Mouse (Mus musculus): Measurements from ENCODE around the gene Nfyc. TPM values are rescaled to one million over a fixed set of nuclear protein-coding genes. Genes with fewer than 3 reads are reported as not detected.
A peak's percentile ranks its signal among the peaks of the same experiment; 100 is the strongest.

Gene Nfyc
- polyA plus RNA-seq, 1 experiment from 2014 or later: 110 TPM

DNA sequence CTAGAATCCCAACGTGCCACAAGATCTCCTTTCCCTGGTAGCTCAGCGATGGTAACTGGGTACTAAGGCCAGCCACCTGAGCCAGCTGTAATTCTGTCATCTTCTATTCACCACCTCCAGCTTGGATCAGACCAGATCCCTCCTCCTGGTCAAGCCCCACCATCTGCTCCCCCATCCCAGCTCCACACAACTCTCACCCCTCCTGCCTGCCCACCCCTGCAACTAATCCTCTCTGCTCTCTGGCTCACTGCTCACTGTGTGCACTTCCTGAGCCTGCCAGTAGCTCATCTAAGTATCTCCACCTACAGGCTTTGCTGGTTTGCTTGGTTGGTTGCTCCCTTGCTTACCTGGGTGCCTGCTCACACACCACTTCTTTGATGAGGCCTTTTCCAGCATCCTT, 109.8 kb downstream of the Nfyc start:
- Histone ChIP-seq H3K4me1 (peaks cover 2% of the 10 kb centered on the region), H3K9ac (no peak overlapping the region), H3K27me3 (peaks cover 22% of the 10 kb centered on the region), H3K4me3 (replicated peaks) (no peak overlapping the region), H3K36me3 (replicated peaks) (no peaks in the 10 kb centered on the region), H3K9me3 (no peaks in the 10 kb centered on the region), H3K4me2 (no peak overlapping the region), H3K27ac (no peak overlapping the region)
- no peak for ATAC-seq (ENCODE audit: low FRiP score)
- 69% methylated on average over 2 of the region's 2 CpGs for WGBS

- H3K27me3 ChIP-seq: peaks cover 32% of the 10 kb centered on the region
- H3K9ac ChIP-seq: no peak overlapping the region
- ATAC-seq (ENCODE audit: low FRiP score): no peak
- H3K4me3 ChIP-seq (replicated peaks): no peak overlapping the region
- H3K4me2 ChIP-seq: no peak overlapping the region
- no peaks in the 10 kb centered on the region for H3K9me3 ChIP-seq
- 55% methylated on average over 5 of the region's 5 CpGs for WGBS
- H3K36me3 ChIP-seq (replicated peaks): no peaks in the 10 kb centered on the region
- no peak overlapping the region for H3K27ac ChIP-seq
- peaks cover 15% of the 10 kb centered on the region for H3K4me1 ChIP-seq
These were observed 112.2 kb downstream of the Nfyc start for GRCm38 (mm10) chr4:120719152-120719551.

DNA sequence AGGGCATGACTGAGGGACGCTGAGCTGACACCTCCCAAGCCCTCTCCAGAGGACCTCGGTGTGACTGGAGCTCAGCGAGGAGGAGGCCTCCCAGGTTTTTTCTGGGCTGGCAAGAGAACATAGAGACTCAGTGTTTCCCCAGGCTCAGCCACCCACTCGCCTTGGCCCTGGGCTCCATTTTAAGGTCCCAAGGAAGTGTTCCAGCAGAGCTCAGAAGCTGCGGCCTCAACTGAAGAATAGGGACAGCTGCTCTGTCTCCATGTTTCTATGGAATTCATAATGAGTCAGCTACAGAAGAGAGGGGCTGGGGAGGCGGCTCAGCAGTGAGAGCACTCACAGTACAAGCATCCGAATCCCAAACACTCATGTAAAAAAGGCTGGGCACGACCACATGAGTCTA, 113.8 kb downstream of the Nfyc start:
- H3K9me3 ChIP-seq: no peaks in the 10 kb centered on the region
- ATAC-seq (ENCODE audit: low FRiP score): no peak
- H3K27me3 ChIP-seq: peaks cover 32% of the 10 kb centered on the region
- no peak overlapping the region for H3K4me3 ChIP-seq (replicated peaks)
- no peak overlapping the region for H3K9ac ChIP-seq
- H3K36me3 ChIP-seq (replicated peaks): no peaks in the 10 kb centered on the region
- peaks cover 20% of the 10 kb centered on the region for H3K4me1 ChIP-seq
- H3K4me2 ChIP-seq: no peak overlapping the region
- no peak overlapping the region for H3K27ac ChIP-seq
- WGBS: 74% methylated on average over 8 of the region's 8 CpGs

GRCm38 (mm10) chr4:120716765-120717164, 114.6 kb downstream of the Nfyc start:
- WGBS: 24% methylated on average over 12 of the region's 12 CpGs
- ATAC-seq (ENCODE audit: low FRiP score): no peak
- no peak overlapping the region for H3K9ac ChIP-seq

DNA sequence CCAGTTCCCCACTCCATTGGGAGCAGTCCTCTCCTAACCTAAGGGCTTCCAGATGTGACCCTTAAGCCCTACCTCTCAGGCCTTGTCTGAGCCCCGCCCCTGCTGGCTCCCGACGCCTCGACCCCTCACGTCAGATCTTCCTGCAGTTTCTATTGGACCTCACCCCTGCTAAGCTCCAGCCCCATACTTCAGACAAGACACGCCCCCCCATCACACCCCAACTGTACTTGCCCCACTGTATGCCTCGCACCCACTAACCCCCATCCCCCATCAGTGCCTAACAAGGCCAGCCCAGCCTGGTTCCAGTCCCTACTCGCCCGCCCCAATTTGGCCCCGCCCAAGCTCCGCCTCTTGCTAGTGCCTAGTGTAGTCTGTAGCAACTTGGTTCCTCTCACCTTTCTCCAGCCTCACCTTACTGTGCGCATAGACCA, 115.2 kb downstream of the Nfyc start:
- WGBS: under 1% methylated on average over 12 of the region's 12 CpGs
- Histone ChIP-seq H3K27ac (no peak overlapping the region), H3K27me3 (peaks cover 32% of the 10 kb centered on the region), H3K4me1 (peaks cover 20% of the 10 kb centered on the region), H3K4me2 (peak overlapping the region; percentile 65), H3K4me3 (replicated peaks) (peak overlapping the region; percentile 37), H3K9me3 (no peaks in the 10 kb centered on the region), H3K36me3 (replicated peaks) (no peaks in the 10 kb centered on the region), H3K9ac (no peak overlapping the region; the same call in 1 of the 2 replicates)
- ATAC-seq (ENCODE audit: low FRiP score): peak; percentile 82

More at GRCm38 (mm10) chr4:120716765-120717164, 114.6 kb downstream of the Nfyc start:
- H3K4me1 ChIP-seq: peaks cover 20% of the 10 kb centered on the region
- H3K36me3 ChIP-seq (replicated peaks): no peaks in the 10 kb centered on the region
- peak overlapping the region; percentile 37 for H3K4me3 ChIP-seq (replicated peaks)
- H3K27ac ChIP-seq: no peak overlapping the region
- no peaks in the 10 kb centered on the region for H3K9me3 ChIP-seq
- H3K4me2 ChIP-seq: peak overlapping the region; percentile 65
- H3K27me3 ChIP-seq: peaks cover 32% of the 10 kb centered on the region

DNA sequence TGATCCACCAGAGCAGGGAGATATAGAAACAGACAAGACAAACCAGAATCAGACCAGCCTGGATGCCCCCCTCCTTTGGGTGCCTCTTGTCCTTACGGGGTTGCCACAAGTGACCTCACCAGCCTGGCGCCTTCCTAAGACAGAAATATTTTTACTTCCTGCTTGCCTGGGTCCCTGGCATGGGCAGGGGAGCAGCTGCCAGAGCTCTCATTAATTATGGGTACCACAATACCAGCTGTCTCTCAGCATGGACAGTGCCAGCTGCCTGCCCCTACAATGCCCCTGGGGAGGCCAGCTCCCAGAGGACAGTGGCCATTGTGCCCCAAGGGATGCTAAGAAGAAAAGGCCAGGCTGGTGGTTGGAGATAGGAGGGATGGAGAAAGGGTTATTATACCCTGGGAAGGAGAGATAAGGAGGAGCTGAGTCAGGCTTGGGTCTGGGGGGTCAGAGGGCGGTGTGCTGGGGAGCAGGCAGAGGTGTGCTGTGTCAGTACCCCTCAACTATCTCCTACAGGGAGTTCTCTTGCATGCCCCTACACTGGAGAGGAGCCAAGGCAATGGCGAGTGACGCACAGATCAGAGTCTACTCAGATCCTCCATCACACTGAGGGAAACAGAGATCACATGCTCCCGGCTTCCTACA, 117.4 kb downstream of the Nfyc start:
- peaks cover 20% of the 10 kb centered on the region for H3K4me1 ChIP-seq
- no peak for ATAC-seq (ENCODE audit: low FRiP score)
- 79% methylated on average over 6 of the region's 6 CpGs for WGBS
- H3K4me2 ChIP-seq: no peak overlapping the region
- no peak overlapping the region for H3K27ac ChIP-seq
- no peak overlapping the region for H3K9ac ChIP-seq
- no peaks in the 10 kb centered on the region for H3K36me3 ChIP-seq (replicated peaks)
- peaks cover 32% of the 10 kb centered on the region for H3K27me3 ChIP-seq
- no peak overlapping the region for H3K4me3 ChIP-seq (replicated peaks)
- H3K9me3 ChIP-seq: no peaks in the 10 kb centered on the region

DNA sequence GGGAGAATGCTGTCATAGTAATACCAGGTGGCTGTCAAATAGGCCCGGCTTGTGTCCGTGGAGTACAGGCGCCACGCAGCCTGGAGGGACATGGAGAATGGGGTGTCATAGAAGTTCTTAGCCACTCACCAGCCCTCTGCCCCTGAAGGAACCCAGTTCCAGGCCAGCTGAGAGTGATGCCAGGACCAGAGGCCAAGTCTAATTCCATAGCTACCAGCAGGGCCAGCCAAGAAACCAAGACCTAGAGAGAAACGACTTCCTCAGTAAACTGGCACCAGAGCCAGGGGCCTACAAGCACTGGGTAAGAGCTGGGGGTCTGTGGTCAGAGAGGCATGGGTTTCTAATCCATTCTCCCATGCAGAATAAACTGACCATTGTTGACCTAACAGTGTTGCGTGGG, 118.4 kb downstream of the Nfyc start:
- H3K27ac ChIP-seq: no peak overlapping the region
- no peak overlapping the region for H3K4me2 ChIP-seq
- no peak for ATAC-seq (ENCODE audit: low FRiP score)
- H3K9me3 ChIP-seq: no peaks in the 10 kb centered on the region
- H3K4me3 ChIP-seq (replicated peaks): no peak overlapping the region
- H3K9ac ChIP-seq: no peak overlapping the region
- whole genome bisulfite sequencing: 94% methylated on average over 6 of the region's 6 CpGs
- H3K27me3 ChIP-seq: peaks cover 27% of the 10 kb centered on the region
- H3K4me1 ChIP-seq: peaks cover 24% of the 10 kb centered on the region
- no peaks in the 10 kb centered on the region for H3K36me3 ChIP-seq (replicated peaks)

- Histone ChIP-seq H3K9me3 (no peaks in the 10 kb centered on the region), H3K36me3 (replicated peaks) (no peaks in the 10 kb centered on the region), H3K27me3 (peaks cover 19% of the 10 kb centered on the region), H3K9ac (no peak overlapping the region), H3K4me2 (no peak overlapping the region), H3K4me1 (peaks cover 25% of the 10 kb centered on the region), H3K4me3 (replicated peaks) (no peak overlapping the region), H3K27ac (no peak overlapping the region)
- no peak for ATAC-seq (ENCODE audit: low FRiP score)
- WGBS: 89% methylated on average over 12 of the region's 12 CpGs
These were observed 119.1 kb downstream of the Nfyc start for GRCm38 (mm10) chr4:120712236-120712635.

MicroRNAs within 50 kb of the gene (microRNA counts, 519-probe panel; counts per million panel counts)
- 2,487 counts per million, percentile 16 among the panel's probes with 10 or more counts for microRNA mmu-miR-30e

Small RNA genes lying within 50 kb of the gene (microRNA-seq; reads per million reads assigned to microRNA genes)
- not detected for gene Gm23936
- gene Mir30c-1: 89.6 reads per million, percentile 48 among the genes with 10 or more reads in this experiment
- gene Mir30e: not detected
- not detected for gene Mir30f

Other genes with a start within 250 kb of the Nfyc start
- not detected in 2 replicates for gene Gm8439, start 242.8 kb downstream of the Nfyc start, polyA plus RNA-seq (2016; fragmentation: Nextera tagmentation; extraction: Ambion mirVana)
- 4.2 and 4.8 TPM in 2 replicates for gene Cited4, start 165.0 kb downstream of the Nfyc start, polyA plus RNA-seq (2016; fragmentation: Nextera tagmentation; extraction: Ambion mirVana)
- gene Kcnq4, start 83.0 kb downstream of the Nfyc start, polyA plus RNA-seq (2016; fragmentation: Nextera tagmentation; extraction: Ambion mirVana): 3.1 and 3.5 TPM in 2 replicates
- 6.2 and 7.3 TPM in 2 replicates for gene Rims3, start 23.2 kb upstream of the Nfyc start, polyA plus RNA-seq (2016; fragmentation: Nextera tagmentation; extraction: Ambion mirVana)
- gene Exo5, start 93.4 kb upstream of the Nfyc start, polyA plus RNA-seq (2016; fragmentation: Nextera tagmentation; extraction: Ambion mirVana): 36.3 and 38.3 TPM in 2 replicates
- gene Zfp69, start 120.1 kb upstream of the Nfyc start, polyA plus RNA-seq (2016; fragmentation: Nextera tagmentation; extraction: Ambion mirVana): 9.5 and 9.6 TPM in 2 replicates
- gene Smap2, start 185.7 kb upstream of the Nfyc start, polyA plus RNA-seq (2016; fragmentation: Nextera tagmentation; extraction: Ambion mirVana): 28.2 and 29.1 TPM in 2 replicates
- gene Col9a2, start 207.8 kb upstream of the Nfyc start, polyA plus RNA-seq (2016; fragmentation: Nextera tagmentation; extraction: Ambion mirVana): 5.6 and 7.9 TPM in 2 replicates